Mouse (Mus musculus) neural tube, embryonic 11.5 days (tissue): ENCODE measurements at regions not wholly inside any gene's neighbourhood (a gene's known extent, or its start where the extent isn't known, plus 50 kb on each side); places are given as distances from the start of the nearest gene placed in this dataset.

Source experiments
- ATAC-seq: fragments of 200-750 bp; cut with Nextera tagmentation; 2 replicates; pipeline ENCODE4 v1.8.0; 2017; ENCODE audit warnings: moderate number of reproducible peaks, mild to moderate bottlenecking, moderate TSS enrichment, moderate library complexity; ENCODE audit not compliant: insufficient read depth, low FRiP score, low TSS enrichment
- DNase-seq: peaks from one replicate; pipeline ENCODE4 v3.0.0-alpha.2; 2015; ENCODE audit warnings: low spot score
- H3K27ac ChIP-seq: fragments of 300-500 bp; sonication (generic); 2 replicates; pipeline ENCODE4 v1.5.1; 2014; ENCODE audit warnings: low read depth, mild to moderate bottlenecking, low read length
- H3K27me3 ChIP-seq: fragments of 300-500 bp; sonication (generic); 2 replicates; pipeline ENCODE4 v1.6.1; 2014; ENCODE audit warnings: mild to moderate bottlenecking, low read length, mixed read lengths; ENCODE audit not compliant: control insufficient read depth, insufficient read depth
- H3K36me3 ChIP-seq: fragments of 300-500 bp; sonication (generic); 2 replicates; pipeline ENCODE4 v1.6.1; 2014; ENCODE audit warnings: mild to moderate bottlenecking, low read length, moderate library complexity, mixed read lengths; ENCODE audit not compliant: control insufficient read depth, insufficient read depth
- H3K4me1 ChIP-seq: fragments of 300-500 bp; sonication (generic); 2 replicates; pipeline ENCODE4 v1.6.1; 2014; ENCODE audit warnings: low read length, mixed read lengths; ENCODE audit not compliant: control insufficient read depth, insufficient read depth
- H3K4me2 ChIP-seq: fragments of 300-500 bp; sonication (generic); 2 replicates; pipeline ENCODE4 v1.6.1; 2014; ENCODE audit warnings: low read depth, mild to moderate bottlenecking, moderate library complexity
- H3K4me3 ChIP-seq: fragments of 300-500 bp; sonication (generic); 2 replicates; pipeline ENCODE4 v1.5.1; 2014; ENCODE audit warnings: low read depth, low read length
- H3K9ac ChIP-seq: fragments of 300-500 bp; sonication (generic); 2 replicates; pipeline ENCODE4 v1.6.1; 2014; ENCODE audit warnings: mild to moderate bottlenecking, low read length
- H3K9me3 ChIP-seq: fragments of 300-500 bp; sonication (generic); 2 replicates; pipeline ENCODE4 v1.6.1; 2016; ENCODE audit warnings: low read length; ENCODE audit not compliant: control insufficient read depth
- WGBS: fragments of 180-500 bp; shearing (Covaris S2); extraction: QIAGEN DNeasy Blood & Tissue Kit; methylation state at CpG from one replicate; pipeline ENCODE4 v1.1.7; 2014; 5-methylcytosine and 5-hydroxymethylcytosine counted together

DNA sequence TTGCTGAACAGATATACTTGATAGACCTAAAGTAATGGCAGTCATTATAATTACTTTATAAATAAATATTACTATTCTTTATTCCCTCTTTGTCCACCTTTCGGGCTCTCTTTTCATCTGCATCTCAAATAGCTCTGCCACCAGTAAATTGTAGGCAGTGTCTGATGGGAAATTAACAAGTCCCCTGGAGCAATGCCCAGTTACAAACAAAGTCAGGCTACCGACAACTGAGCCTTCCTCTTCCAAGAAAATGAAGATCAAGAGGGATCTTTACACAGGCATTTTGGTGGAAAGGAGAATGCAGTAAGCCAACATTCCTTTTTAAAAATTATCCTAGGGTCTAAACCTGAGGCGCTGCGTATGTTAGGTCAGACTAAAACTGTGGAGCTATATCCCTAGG, 181.3 kb upstream of the Ttc29 start:
- H3K9me3 ChIP-seq: no peaks in the 10 kb centered on the region
- no peak overlapping the region for H3K9ac ChIP-seq
- no peak overlapping the region for H3K4me3 ChIP-seq
- H3K36me3 ChIP-seq: no peaks in the 10 kb centered on the region
- no peaks in the 10 kb centered on the region for H3K27me3 ChIP-seq
- H3K4me2 ChIP-seq: no peak overlapping the region
- DNase-seq (no peak), ATAC-seq (no peak)
- 84% methylated on average over 4 of the region's 4 CpGs for WGBS
- H3K4me1 ChIP-seq: no peaks in the 10 kb centered on the region
- H3K27ac ChIP-seq: no peak overlapping the region

DNA sequence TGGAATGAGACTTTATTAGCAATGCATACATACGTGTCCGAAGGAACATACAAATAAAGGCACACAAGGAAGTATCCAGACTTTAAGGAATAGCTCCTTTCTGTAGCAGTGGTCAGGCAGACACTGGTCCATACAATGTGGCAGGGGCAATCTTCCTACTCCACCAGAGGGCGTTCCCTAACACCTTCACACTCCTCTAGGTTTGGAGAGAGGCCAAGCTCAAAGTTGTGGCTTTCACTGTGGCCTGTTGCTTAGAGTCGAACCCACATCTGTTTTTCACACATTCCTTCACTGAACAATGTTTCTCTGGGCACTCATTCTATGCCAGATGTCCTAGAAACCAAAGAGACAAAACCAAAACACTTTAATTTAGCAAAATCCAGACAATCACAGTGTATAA, 178.4 kb upstream of the Ttc29 start:
- Histone ChIP-seq H3K4me1 (no peaks in the 10 kb centered on the region), H3K9me3 (no peaks in the 10 kb centered on the region), H3K4me3 (no peak overlapping the region), H3K9ac (no peak overlapping the region), H3K27ac (no peak overlapping the region), H3K27me3 (no peaks in the 10 kb centered on the region), H3K4me2 (no peak overlapping the region), H3K36me3 (no peaks in the 10 kb centered on the region)
- DNase-seq: no peak
- WGBS: 80% methylated on average over 4 of the region's 4 CpGs
- ATAC-seq: no peak

DNA sequence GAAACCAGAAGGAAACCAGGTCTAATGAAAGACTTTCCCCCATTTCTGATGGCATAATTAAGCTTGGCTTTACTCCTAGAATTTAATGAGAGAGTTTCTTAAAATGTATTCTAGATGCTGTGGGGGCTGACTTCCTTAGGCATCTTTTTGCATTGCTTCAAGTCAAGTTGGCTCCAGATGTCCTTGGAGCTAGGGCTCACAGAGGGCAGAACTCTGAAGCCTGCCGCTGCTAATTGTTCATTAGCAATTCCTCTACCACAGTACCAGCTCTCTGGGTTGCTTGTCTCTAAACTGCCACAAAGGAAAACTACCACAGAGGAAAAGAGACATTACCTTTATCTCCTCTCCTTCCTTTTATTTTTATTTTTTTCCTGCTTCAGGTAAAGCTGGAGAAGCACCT, 175.9 kb upstream of the Ttc29 start:
- no peak overlapping the region for H3K9ac ChIP-seq
- H3K27me3 ChIP-seq: no peaks in the 10 kb centered on the region
- no peak overlapping the region for H3K4me2 ChIP-seq
- DNase-seq: no peak
- no peak overlapping the region for H3K4me3 ChIP-seq
- H3K9me3 ChIP-seq: no peaks in the 10 kb centered on the region
- no peaks in the 10 kb centered on the region for H3K4me1 ChIP-seq
- no peak overlapping the region for H3K27ac ChIP-seq
- H3K36me3 ChIP-seq: no peaks in the 10 kb centered on the region
- no peak for ATAC-seq
- WGBS: 55% methylated on average over 1 of the region's 1 CpGs

DNA sequence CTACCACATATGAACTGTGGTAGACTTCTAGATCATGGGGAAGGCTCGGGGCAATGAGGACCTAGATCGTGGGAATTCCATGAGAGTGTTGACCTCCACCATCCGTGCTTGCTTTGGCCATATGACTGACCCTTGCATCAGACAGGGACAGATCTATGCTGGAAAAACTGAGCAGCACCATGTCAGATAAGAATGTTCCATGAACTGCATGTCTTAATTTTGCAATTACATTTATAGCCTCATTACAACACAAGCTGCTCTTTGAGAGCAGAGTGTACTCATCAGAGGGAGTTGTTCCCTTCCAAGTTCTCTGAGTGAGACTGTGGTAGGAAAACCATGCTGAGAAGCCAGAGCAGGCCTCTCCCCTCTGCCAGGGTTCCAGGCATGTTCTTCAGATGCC, 166.4 kb upstream of the Ttc29 start:
- Histone ChIP-seq H3K9ac (no peak overlapping the region), H3K27me3 (no peaks in the 10 kb centered on the region), H3K9me3 (no peaks in the 10 kb centered on the region), H3K4me2 (no peak overlapping the region), H3K4me1 (no peaks in the 10 kb centered on the region), H3K4me3 (no peak overlapping the region), H3K27ac (no peak overlapping the region), H3K36me3 (no peaks in the 10 kb centered on the region)
- WGBS: 89% methylated on average over 3 of the region's 3 CpGs
- no peak for ATAC-seq
- no peak for DNase-seq

DNA sequence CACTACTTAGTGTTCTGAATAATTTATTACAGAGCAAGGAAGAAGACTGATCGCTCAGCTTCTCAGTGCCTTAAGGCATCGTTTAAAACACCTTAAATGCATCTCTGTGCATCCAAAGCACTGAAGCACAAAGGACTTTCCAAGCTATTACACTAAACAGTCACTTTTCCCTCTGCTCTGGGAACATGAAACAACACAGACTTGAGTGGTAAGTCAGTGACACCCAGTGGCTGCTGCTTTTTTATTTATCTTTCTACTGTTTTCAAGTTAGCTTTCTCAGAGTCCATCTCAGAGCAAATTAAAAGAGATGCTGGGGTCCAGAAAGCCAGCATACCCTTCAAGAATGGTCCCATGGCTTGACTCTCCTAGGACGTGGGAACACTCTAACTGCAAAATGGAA, 162.3 kb upstream of the Ttc29 start:
- H3K27ac ChIP-seq: no peak overlapping the region
- no peaks in the 10 kb centered on the region for H3K4me1 ChIP-seq
- ATAC-seq (no peak), DNase-seq (no peak)
- no peaks in the 10 kb centered on the region for H3K27me3 ChIP-seq
- H3K36me3 ChIP-seq: no peaks in the 10 kb centered on the region
- no peak overlapping the region for H3K4me3 ChIP-seq
- H3K9ac ChIP-seq: no peak overlapping the region
- WGBS: 75% methylated on average over 3 of the region's 3 CpGs
- H3K9me3 ChIP-seq: no peaks in the 10 kb centered on the region
- H3K4me2 ChIP-seq: no peak overlapping the region

DNA sequence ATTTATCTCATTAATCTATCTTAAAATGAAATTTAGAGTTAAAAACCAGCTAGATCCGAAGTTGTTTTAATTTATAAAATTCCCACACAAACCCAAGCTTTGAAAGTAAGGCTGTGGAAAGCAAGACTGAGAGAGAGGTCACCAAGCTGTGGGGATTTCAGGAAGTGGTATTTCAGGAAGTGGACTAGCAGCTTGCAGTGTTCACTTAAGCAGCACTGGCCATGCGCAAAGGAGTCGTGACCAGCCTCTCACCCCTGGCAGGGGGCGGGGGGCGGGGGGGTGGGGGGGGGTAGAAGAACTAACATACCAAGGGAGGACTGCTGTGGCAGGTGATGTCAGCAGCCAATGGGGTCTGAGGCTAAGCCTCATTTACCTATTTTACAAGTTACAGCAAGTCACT, 158.7 kb upstream of the Ttc29 start:
- Histone ChIP-seq H3K4me1 (no peaks in the 10 kb centered on the region), H3K4me2 (no peak overlapping the region), H3K4me3 (no peak overlapping the region), H3K9me3 (no peaks in the 10 kb centered on the region), H3K36me3 (no peaks in the 10 kb centered on the region), H3K9ac (no peak overlapping the region), H3K27me3 (no peaks in the 10 kb centered on the region), H3K27ac (no peak overlapping the region)
- ATAC-seq (no peak), DNase-seq (no peak)
- 18% methylated on average over 5 of the region's 5 CpGs for WGBS

DNA sequence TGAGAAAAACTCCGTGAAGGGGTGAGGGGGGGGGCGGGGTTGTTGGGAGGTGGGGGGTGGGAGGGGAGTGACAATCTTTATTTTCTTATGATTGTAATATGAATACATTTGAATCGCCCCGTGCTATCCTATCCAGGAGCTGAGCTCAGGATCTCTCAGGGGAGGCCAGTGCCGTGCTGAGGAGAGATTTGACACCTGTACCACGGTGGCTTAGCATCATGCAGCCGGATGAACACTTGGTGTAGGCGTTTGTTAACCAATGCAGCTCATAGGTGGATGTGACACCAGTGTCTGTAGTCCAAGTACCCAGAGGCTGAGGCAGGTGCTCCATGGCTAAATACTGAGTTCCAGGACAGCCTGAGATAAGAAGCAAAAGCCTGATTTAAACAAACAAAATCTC, 158.2 kb upstream of the Ttc29 start:
- no peak overlapping the region for H3K4me3 ChIP-seq
- ATAC-seq (no peak), DNase-seq (no peak)
- 15% methylated on average over 8 of the region's 8 CpGs for WGBS
- no peaks in the 10 kb centered on the region for H3K36me3 ChIP-seq
- no peak overlapping the region for H3K27ac ChIP-seq
- no peak overlapping the region for H3K4me2 ChIP-seq
- H3K9me3 ChIP-seq: no peaks in the 10 kb centered on the region
- no peaks in the 10 kb centered on the region for H3K27me3 ChIP-seq
- H3K4me1 ChIP-seq: no peaks in the 10 kb centered on the region
- no peak overlapping the region for H3K9ac ChIP-seq

DNA sequence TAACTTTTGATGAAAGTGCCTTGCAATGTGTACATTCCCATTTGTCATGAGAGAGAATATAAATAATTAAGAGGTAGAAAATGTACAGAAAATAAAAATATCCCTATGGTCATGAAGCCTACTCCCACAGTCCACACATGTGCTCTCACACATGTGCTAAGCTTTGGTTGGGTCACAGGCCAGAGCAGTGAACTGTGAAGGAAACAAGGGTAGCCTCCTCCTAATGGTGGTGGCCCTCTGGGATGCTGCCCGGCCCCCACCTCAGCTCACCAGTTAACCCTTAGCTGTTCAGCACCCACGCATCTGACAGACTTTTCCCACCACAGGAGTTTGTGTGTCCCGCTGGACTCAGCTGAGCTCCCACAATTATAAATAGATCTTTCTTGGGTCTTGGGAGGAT, 157.6 kb upstream of the Ttc29 start:
- DNase-seq (no peak), ATAC-seq (no peak)
- Histone ChIP-seq H3K4me3 (no peak overlapping the region), H3K36me3 (no peaks in the 10 kb centered on the region), H3K4me2 (no peak overlapping the region), H3K27me3 (no peaks in the 10 kb centered on the region), H3K9ac (no peak overlapping the region), H3K27ac (no peak overlapping the region), H3K9me3 (no peaks in the 10 kb centered on the region), H3K4me1 (no peaks in the 10 kb centered on the region)
- WGBS: 54% methylated on average over 3 of the region's 3 CpGs

DNA sequence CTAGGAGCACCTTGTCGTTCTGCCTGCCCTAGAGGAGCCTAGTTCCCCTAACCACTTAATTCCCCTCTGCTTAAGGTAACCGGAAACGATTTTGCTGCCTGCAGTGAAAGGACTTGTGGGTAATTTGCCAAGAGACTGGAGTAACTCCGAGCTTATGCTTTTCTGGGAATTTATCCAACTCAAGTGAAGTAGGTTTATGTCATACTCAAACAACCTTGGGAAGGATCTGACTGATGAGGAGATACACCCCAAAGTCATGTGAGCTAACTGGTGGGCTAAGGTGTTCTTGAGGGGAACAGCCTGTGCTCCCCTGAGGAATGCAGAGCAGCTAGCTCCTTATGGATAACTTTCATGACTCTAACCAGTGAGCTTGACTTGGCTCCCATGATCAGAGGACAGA, 155.7 kb upstream of the Ttc29 start:
- DNase-seq (no peak), ATAC-seq (no peak)
- Histone ChIP-seq H3K27ac (no peak overlapping the region), H3K27me3 (no peaks in the 10 kb centered on the region), H3K4me1 (no peaks in the 10 kb centered on the region), H3K36me3 (no peaks in the 10 kb centered on the region), H3K9me3 (no peaks in the 10 kb centered on the region), H3K9ac (no peak overlapping the region), H3K4me3 (no peak overlapping the region), H3K4me2 (no peak overlapping the region)
- 90% methylated on average over 4 of the region's 4 CpGs for WGBS
